Mouse (Mus musculus) erythroblast, embryonic 14.5 days (primary cell): Measurements from ENCODE around the gene Ccdc22.

ENCODE experiments used
- GATA1 ChIP-seq: IDR thresholded peaks from 2 replicates; pipeline ENCODE4 v1.6.1; 2012; ENCODE audit warnings: low read length, inconsistent platforms, mixed read lengths
- TAL1 ChIP-seq: IDR thresholded peaks from 3 replicates; pipeline ENCODE4 v1.6.1; 2012; ENCODE audit warnings: low read length, inconsistent platforms, mixed read lengths

DNA sequence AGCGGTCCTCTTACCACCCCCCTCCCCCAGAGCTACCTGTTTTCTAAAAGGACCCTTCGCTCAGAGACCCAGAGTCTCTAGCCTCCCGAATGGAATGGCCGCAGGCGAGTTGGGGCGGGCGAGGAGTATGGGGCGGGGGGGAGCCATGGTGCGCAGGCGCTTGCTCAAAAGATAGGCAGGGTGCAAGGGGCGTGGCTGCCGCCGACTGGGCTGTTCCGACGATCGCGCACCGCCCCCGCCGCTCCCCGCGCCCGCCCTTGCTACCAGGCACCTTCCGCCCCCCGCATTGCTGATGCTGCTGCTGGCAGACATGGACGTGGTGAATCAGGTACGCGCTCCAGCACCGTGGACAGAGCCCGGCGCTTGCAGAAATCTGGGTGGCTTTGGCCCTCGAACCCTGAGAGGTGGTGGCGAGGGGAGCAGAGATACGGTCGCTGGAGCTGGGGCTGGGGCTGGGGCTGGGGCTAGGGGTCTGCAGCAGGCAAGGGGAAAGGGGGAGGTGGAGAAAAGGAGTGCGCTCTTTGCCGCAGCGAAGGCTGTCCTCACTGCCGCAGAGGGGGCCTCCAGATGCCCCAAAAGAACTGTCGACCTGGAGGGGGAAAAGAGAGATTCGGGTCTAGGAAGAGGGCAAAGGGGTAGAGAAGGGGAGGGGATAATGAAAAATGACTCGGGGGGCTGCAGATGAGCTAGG, 33.2 kb upstream of the Ccdc22 start, which contains the start of gene Syp:
- TF ChIP-seq TAL1, result no peak
- no peak for TF ChIP-seq GATA1
